Mouse (Mus musculus) CH12.LX (cell line): ENCODE measurements at regions not wholly inside any gene's neighbourhood (a gene's known extent, or its start where the extent isn't known, plus 50 kb on each side); places are given as distances from the start of the nearest gene placed in this dataset.

Experiments used
- DNase-seq: peaks from one replicate; pipeline ENCODE4 v3.0.0-alpha.2; 2013; ENCODE audit errors: extremely low read depth
- H3K27ac ChIP-seq: 2 replicates; pipeline ENCODE4 v1.5.1; 2012; ENCODE audit warnings: low read depth, mild to moderate bottlenecking, control low read depth, moderate library complexity; ENCODE audit not compliant: insufficient read depth
- H3K27me3 ChIP-seq: replicated peaks from 2 replicates; pipeline ENCODE3; 2012; ENCODE audit warnings: inconsistent platforms
- H3K36me3 ChIP-seq, 2 experiments: replicated peaks in 1 of 2; 2 replicates each; pipeline versions ENCODE3 to v1.6.1; 2012; ENCODE audit warnings: inconsistent platforms in 1 of 2, low read length in 1 of 2, mild to moderate bottlenecking in 1 of 2, mixed read lengths in 1 of 2, moderate library complexity in 1 of 2; ENCODE audit not compliant: control insufficient read depth in 1 of 2, insufficient read depth in 1 of 2
- H3K4me1 ChIP-seq, 2 experiments: 2 replicates each; pipeline ENCODE4 v1.6.1; 2012; ENCODE audit warnings: inconsistent platforms in 1 of 2, moderate library complexity in 1 of 2; ENCODE audit not compliant: insufficient read depth in 2 of 2, control insufficient read depth in 1 of 2
- H3K4me2 ChIP-seq: 2 replicates; pipeline ENCODE4 v1.6.1; 2012; ENCODE audit warnings: low read depth, mild to moderate bottlenecking, control low read depth; ENCODE audit not compliant: poor library complexity, insufficient read depth, severe bottlenecking
- H3K4me3 ChIP-seq, 3 experiments: fragments of 150-350 bp in 1 of 3; sonication (generic) in 1 of 3; replicated peaks in 1 of 3; 2 replicates each; pipeline versions ENCODE3 to v1.5.1; 2011 to 2012; ENCODE audit warnings: low read depth in 2 of 3, low read length in 2 of 3, mild to moderate bottlenecking in 2 of 3, moderate library complexity in 2 of 3, control low read depth in 1 of 3, improper control_type of control experiment in 1 of 3, inconsistent platforms in 1 of 3, mixed read lengths in 1 of 3; ENCODE audit not compliant: poor library complexity in 1 of 3
- H3K79me2 ChIP-seq: replicated peaks from 2 replicates; pipeline ENCODE4 v1.6.1; 2012; ENCODE audit warnings: mild to moderate bottlenecking, moderate library complexity; ENCODE audit not compliant: control insufficient read depth, poor library complexity, insufficient read depth, severe bottlenecking; ENCODE audit errors: extremely low read depth
- H3K9ac ChIP-seq: 2 replicates; pipeline ENCODE4 v1.6.1; 2012; ENCODE audit warnings: low read depth, mild to moderate bottlenecking, control low read depth, moderate library complexity; ENCODE audit not compliant: insufficient read depth
- H3K9me3 ChIP-seq: replicated peaks from 2 replicates; pipeline ENCODE3; 2012; ENCODE audit warnings: low read length, inconsistent platforms, mixed read lengths
- BHLHE40 ChIP-seq: IDR thresholded peaks from 2 replicates; pipeline ENCODE4 v1.6.1; 2011; ENCODE audit warnings: mild to moderate bottlenecking, low read depth, low read length, improper control_type of control experiment
- CHD1 ChIP-seq: IDR thresholded peaks from 2 replicates; pipeline ENCODE4 v1.6.1; 2012; ENCODE audit warnings: low read depth, low read length, improper control_type of control experiment, inconsistent platforms
- CTCF ChIP-seq, 2 experiments: IDR thresholded peaks in 1 of 2; conservative IDR thresholded peaks in 1 of 2; 2 replicates each; pipeline ENCODE4 v1.5.1; 2011 to 2012; ENCODE audit warnings: low read depth in 2 of 2, low read length in 2 of 2, improper control_type of control experiment in 1 of 2, inconsistent platforms in 1 of 2, mild to moderate bottlenecking in 1 of 2, moderate library complexity in 1 of 2
- E2F4 ChIP-seq: IDR thresholded peaks from 2 replicates; pipeline ENCODE4 v1.6.1; 2011; ENCODE audit warnings: low read depth, low read length, improper control_type of control experiment; ENCODE audit not compliant: insufficient replicate concordance
- ELF1 ChIP-seq: IDR thresholded peaks from 2 replicates; pipeline ENCODE4 v1.6.1; 2014; ENCODE audit warnings: low read depth, mild to moderate bottlenecking, inconsistent platforms, low read length, improper control_type of control experiment
- EP300 ChIP-seq: IDR thresholded peaks from 2 replicates; pipeline ENCODE4 v1.6.1; 2011; ENCODE audit warnings: low read length, improper control_type of control experiment
- ETS1 ChIP-seq: conservative IDR thresholded peaks from 2 replicates; pipeline ENCODE4 v1.6.1; 2012; ENCODE audit warnings: low read depth, mild to moderate bottlenecking, inconsistent platforms, low read length, improper control_type of control experiment, moderate library complexity
- GABPA ChIP-seq: IDR thresholded peaks from 2 replicates; pipeline ENCODE4 v1.6.1; 2012; ENCODE audit warnings: low read depth, low read length, improper control_type of control experiment, inconsistent platforms; ENCODE audit not compliant: insufficient replicate concordance
- HCFC1 ChIP-seq: IDR thresholded peaks from 2 replicates; pipeline ENCODE4 v1.6.1; 2012; ENCODE audit warnings: low read depth, mild to moderate bottlenecking, inconsistent platforms, low read length, improper control_type of control experiment
- IRF4 ChIP-seq: IDR thresholded peaks from 2 replicates; pipeline ENCODE4 v1.6.1; 2014; ENCODE audit warnings: low read depth, mild to moderate bottlenecking, inconsistent platforms, low read length, improper control_type of control experiment
- KAT2A ChIP-seq: IDR thresholded peaks from 2 replicates; pipeline ENCODE4 v1.6.1; 2012; ENCODE audit warnings: low read length, improper control_type of control experiment, inconsistent platforms; ENCODE audit not compliant: insufficient replicate concordance
- MAX ChIP-seq: IDR thresholded peaks from 2 replicates; pipeline ENCODE4 v1.6.1; 2011; ENCODE audit warnings: low read length, improper control_type of control experiment
- MXI1 ChIP-seq: IDR thresholded peaks from 2 replicates; pipeline ENCODE4 v1.6.1; 2011; ENCODE audit warnings: mild to moderate bottlenecking, low read depth, low read length, improper control_type of control experiment
- MYC ChIP-seq: IDR thresholded peaks from 2 replicates; pipeline ENCODE4 v1.6.1; 2011; ENCODE audit warnings: low read depth, mild to moderate bottlenecking, improper control_type of control experiment, low read length
- NELFE ChIP-seq: IDR thresholded peaks from 2 replicates; pipeline ENCODE4 v1.6.1; 2011; ENCODE audit warnings: low read depth, low read length, improper control_type of control experiment
- NRF1 ChIP-seq: IDR thresholded peaks from 2 replicates; pipeline ENCODE4 v1.6.1; 2014; ENCODE audit warnings: low read depth, mild to moderate bottlenecking, inconsistent platforms, low read length, improper control_type of control experiment, moderate library complexity
- PAX5 ChIP-seq: IDR thresholded peaks from 2 replicates; pipeline ENCODE4 v1.6.1; 2012; ENCODE audit warnings: low read length, inconsistent platforms, mixed read lengths
- POLR2A ChIP-seq: IDR thresholded peaks from 2 replicates; pipeline ENCODE4 v1.6.1; 2011; ENCODE audit warnings: low read depth, mild to moderate bottlenecking, improper control_type of control experiment, low read length
- RAD21 ChIP-seq: IDR thresholded peaks from 2 replicates; pipeline ENCODE4 v1.6.1; 2011; ENCODE audit warnings: low read depth, mild to moderate bottlenecking, low read length, improper control_type of control experiment, moderate library complexity
- RCOR1 ChIP-seq: conservative IDR thresholded peaks from 2 replicates; pipeline ENCODE4 v1.6.1; 2012; ENCODE audit warnings: low read depth, mild to moderate bottlenecking, inconsistent platforms, low read length, improper control_type of control experiment
- SIN3A ChIP-seq: IDR thresholded peaks from 2 replicates; pipeline ENCODE4 v1.6.1; 2012; ENCODE audit warnings: low read length, improper control_type of control experiment, inconsistent platforms
- SMC3 ChIP-seq: IDR thresholded peaks from 2 replicates; pipeline ENCODE4 v1.6.1; 2011; ENCODE audit warnings: low read depth, low read length, improper control_type of control experiment
- TBP ChIP-seq: conservative IDR thresholded peaks from 2 replicates; pipeline ENCODE4 v1.6.1; 2011; ENCODE audit warnings: low read depth, low read length, improper control_type of control experiment
- TCF12 ChIP-seq: IDR thresholded peaks from 2 replicates; pipeline ENCODE4 v1.6.1; 2014; ENCODE audit warnings: low read depth, mild to moderate bottlenecking, inconsistent platforms, low read length, improper control_type of control experiment
- UBTF ChIP-seq: IDR thresholded peaks from 2 replicates; pipeline ENCODE4 v1.6.1; 2012; ENCODE audit warnings: low read depth, mild to moderate bottlenecking, inconsistent platforms, low read length, improper control_type of control experiment, moderate library complexity
- USF2 ChIP-seq: conservative IDR thresholded peaks from 2 replicates; pipeline ENCODE4 v1.6.1; 2011; ENCODE audit warnings: low read depth, low read length, improper control_type of control experiment
- ZC3H11A ChIP-seq: IDR thresholded peaks from 2 replicates; pipeline ENCODE4 v1.6.1; 2012; ENCODE audit warnings: low read depth, mild to moderate bottlenecking, inconsistent platforms, low read length, improper control_type of control experiment
- ZNF384 ChIP-seq: IDR thresholded peaks from 2 replicates; pipeline ENCODE4 v1.6.1; 2012; ENCODE audit warnings: low read depth, low read length, improper control_type of control experiment, inconsistent platforms
- dilution Hi-C: fragments of 300-500 bp; cut with MboI; formaldehyde crosslinking; loops from 2 replicates; pipeline ENCODE4 v1.14.3; 2020; ENCODE audit warnings: low sequenced_read_pairs; ENCODE audit not compliant: extremely low pct_unique_long_range_greater_than_20kb, extremely low pct_ligation_motif_present
- in situ Hi-C: fragments of 300-500 bp; cut with MboI; formaldehyde crosslinking; loops from 3 replicates; pipeline ENCODE4 v1.14.3; 2019; ENCODE audit warnings: low sequenced_read_pairs, low pct_ligation_motif_present, low pct_unique_long_range_greater_than_20kb, mixed read lengths

DNA sequence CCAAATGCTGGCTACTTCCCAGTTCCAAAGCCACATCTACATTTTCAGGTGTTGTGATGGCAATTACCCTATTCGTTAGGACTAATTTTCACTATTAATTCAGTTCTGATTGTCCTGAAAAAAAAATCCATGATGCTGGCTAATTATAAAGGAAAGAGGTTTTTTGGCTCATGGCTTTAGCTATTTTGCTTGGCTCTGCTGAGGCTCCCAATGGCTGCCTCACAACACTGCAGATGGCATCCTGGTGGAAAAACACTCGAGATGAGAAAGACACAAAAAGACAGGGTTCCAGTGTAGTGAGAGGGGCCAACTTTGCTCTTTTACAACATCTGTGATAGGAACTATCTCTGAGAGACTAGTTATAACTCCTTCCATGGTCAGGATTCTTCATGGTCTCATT lies 376.5 kb upstream of the Rgs17 start:
- H3K4me1 ChIP-seq: no peaks in the 10 kb centered on the region
- H3K27me3 ChIP-seq: no peaks in the 10 kb centered on the region
- in situ Hi-C loops (no loop called here), dilution Hi-C loops (no loop called here)
- H3K4me3 ChIP-seq: no peak overlapping the region
- no peaks in the 10 kb centered on the region for H3K36me3 ChIP-seq
- TF ChIP-seq USF2 (no peak), HCFC1 (no peak), ETS1 (no peak), TCF12 (no peak), UBTF (no peak), NRF1 (no peak), EP300 (no peak), E2F4 (no peak), SMC3 (no peak), SIN3A (no peak), TBP (no peak), POLR2A (no peak), MAX (no peak), CHD1 (no peak), ZNF384 (no peak)
- H3K9ac ChIP-seq: no peak overlapping the region
- no peaks in the 10 kb centered on the region for H3K79me2 ChIP-seq
- no peak overlapping the region for H3K4me2 ChIP-seq
- DNase-seq: no peak
- H3K27ac ChIP-seq: no peak overlapping the region
- H3K9me3 ChIP-seq: no peaks in the 10 kb centered on the region

DNA sequence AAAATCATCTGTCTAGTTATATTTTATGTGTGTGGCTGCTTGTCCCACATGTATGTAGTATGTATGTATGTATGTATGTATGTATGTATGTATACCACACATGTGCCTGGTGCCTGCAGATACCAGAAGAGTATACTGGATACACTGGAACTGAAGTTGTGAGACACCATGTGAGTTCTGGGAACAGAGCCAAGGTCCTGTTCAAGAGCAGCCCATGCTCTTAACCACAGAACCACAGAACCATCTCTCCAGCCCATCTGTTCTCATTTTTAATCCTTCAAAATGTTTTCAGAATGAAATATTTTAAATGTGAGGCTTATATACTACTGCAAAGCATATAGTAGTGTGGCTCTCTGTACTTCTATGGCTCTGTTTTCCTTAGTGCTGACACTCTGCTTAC lies 379.3 kb upstream of the Rgs17 start:
- no peaks in the 10 kb centered on the region for H3K4me1 ChIP-seq
- TF ChIP-seq POLR2A: no peak
- TF ChIP-seq BHLHE40: no peak
- no peak for TF ChIP-seq IRF4
- no peak for TF ChIP-seq ETS1
- no peak for TF ChIP-seq KAT2A
- TF ChIP-seq SMC3: no peak
- TF ChIP-seq ZC3H11A: no peak
- TF ChIP-seq RCOR1: no peak
- no peak for TF ChIP-seq ELF1
- no peak for TF ChIP-seq PAX5
- TF ChIP-seq NELFE: no peak
- no peak for TF ChIP-seq CTCF (conservative IDR thresholded peaks at IDR 0.05 in 1 of 2, IDR thresholded peaks at IDR 0.05 in 1 of 2; ENCODE audit: low read depth in 2 of 2, low read length in 2 of 2)
- TF ChIP-seq RAD21: no peak
- no peak for TF ChIP-seq MXI1
- TF ChIP-seq SIN3A: no peak
- no peak for TF ChIP-seq MYC
- TF ChIP-seq CHD1: no peak
- TF ChIP-seq GABPA: no peak
- dilution Hi-C loops: no loop called here

More for the DNA sequence above, 379.3 kb upstream of the Rgs17 start:
- no peak for DNase-seq
- Histone ChIP-seq H3K9ac (no peak overlapping the region), H3K36me3 (no peaks in the 10 kb centered on the region), H3K4me3 (no peak overlapping the region), H3K79me2 (no peaks in the 10 kb centered on the region), H3K27me3 (no peaks in the 10 kb centered on the region), H3K27ac (no peak overlapping the region), H3K4me2 (no peak overlapping the region), H3K9me3 (no peaks in the 10 kb centered on the region)
- in situ Hi-C loops: no loop called here
